Mouse (Mus musculus) lung, adult 18-20 months (tissue): Measurements from ENCODE around the gene Mcu.

Source experiments
- DNase-seq, 2 experiments: peaks; one replicate each; pipeline ENCODE4 v3.0.0; 2022; ENCODE audit warnings: mixed read lengths in 2 of 2

Mcu gene

DNA sequence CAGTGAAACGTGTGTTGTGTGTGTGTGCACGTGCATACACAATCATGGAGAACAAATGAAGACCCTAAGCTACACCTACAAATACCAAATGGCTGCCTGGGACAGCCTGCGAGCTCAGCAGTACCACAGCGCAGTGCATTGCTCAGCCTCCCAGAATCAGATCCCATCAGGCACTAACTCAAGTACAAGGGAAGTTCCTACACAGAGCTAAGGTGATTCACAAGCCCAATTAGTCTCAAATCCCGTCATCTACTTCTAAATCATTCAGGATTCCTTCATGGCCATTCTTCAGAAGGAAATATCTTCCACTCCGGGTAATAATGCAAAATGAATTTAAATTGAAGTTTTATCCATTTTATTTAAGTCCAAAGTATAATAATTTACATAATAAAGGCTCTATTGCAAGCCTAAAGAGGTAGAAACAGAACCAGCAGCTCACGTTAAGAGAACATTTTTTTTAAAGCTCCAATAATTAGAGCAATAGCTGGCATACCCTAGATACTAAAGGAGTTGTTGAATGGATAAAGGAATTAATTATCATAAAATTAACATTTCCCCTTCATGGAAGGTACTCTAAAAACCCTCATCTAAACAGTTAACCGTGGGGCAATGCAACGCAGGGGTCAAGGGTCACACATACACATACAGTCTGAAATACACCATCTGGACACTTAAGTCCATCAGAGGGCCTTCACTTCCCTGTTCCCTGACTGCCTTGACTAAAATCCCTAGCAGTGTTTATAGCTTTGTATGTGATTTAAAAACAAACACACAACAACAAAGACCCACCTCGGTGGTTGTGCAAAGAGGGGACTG, 47.6 kb downstream of the Mcu start:
- DNase-seq = no peak

DNA sequence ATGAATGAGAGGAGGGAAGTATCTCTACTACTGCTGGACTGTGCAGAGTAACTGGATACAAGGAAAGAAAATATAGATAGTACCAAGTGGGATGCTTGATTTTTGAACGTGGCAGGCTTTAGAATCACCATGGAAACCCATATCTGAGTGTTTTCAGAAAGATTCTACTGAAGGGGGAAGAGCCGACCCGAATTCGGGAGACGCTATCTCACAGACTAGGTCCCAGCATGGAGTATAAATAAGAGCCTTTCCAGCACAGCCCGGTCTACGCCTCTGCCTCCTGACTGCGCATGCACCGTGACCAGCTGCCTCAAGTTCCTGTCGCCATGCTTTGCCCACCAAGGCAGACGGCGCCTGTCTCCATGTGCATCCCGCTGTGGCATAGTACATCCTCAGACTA, 49.5 kb downstream of the Mcu start:
- no peak for DNase-seq

DNA sequence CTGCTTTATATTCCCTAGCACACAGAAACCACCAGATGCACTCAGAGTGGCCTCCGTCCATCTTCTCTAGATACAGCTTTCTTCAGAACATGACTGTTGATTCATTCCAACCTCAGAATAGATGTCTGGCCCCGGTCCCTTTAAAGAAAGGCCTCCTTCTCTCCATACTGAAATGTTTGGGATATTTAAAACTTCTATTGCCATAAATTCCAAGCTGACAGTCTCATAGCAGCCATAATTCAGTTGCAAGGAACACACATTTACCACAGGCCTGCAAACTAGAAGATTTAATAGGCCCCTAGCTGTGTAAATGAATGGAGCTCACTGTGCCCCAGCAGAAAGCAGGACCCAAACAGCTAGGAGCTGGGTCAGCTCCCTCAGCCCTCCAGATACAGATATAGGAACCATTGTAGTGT, 50.5 kb downstream of the Mcu start:
- no peak for DNase-seq

DNA sequence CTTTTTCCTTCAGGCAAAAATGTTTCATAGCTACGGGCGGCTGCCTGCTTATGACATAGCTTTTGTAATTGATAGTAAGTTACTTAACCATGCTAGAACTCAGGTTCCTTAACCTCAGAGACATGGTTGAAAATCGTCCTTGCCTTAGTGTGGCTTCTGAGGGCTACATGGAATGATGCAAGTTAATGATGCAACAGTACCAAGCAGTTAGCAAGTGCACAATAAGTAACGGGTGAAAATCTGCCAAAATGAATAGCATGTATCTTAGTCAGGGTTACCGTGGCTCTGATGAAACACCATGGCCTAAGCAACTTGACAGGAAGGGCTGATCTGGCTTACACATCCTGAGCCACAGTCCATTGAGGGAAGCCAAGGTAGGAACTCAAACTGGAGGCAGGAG, 51.9 kb downstream of the Mcu start:
- DNase-seq = no peak

DNA sequence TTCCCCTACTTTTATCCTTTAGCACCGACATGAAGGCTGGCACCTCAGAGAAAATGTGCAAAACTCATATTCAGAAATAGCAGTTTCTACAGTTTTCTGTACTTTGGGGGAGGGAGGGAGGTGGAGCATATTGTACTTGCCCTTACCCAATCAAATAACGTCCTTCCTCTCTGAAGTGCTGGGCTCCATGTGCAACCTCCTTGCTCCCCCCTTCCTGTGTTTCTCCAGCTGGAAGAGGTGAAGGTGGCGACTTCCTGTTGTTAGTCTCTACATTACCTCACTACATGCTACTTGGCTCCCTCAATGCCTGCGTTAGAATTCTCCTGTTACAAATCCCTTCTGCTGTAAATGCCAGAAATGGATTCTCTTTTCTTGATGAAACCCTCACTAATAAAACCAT, 54.0 kb downstream of the Mcu start:
- DNase-seq = no peak

DNA sequence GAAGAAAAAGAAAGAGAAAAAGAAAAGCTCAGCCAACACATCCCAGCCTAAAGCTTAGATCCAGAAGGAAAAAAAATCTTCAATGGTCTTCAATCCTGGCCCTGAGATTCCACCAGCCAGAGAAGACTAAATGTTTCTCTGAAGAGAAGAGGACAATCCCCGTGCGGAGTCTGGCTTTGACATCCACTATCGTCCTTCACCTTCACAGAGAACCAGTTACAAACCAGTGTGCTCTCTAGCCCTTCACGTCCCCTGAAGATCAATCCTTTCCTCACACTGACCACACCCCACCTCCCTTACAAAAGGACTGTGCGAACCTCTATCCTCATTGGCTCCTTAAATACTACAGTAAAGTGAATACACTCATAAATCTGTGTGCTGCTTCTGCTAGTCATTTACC, 56.4 kb downstream of the Mcu start:
- DNase-seq = no peak

DNA sequence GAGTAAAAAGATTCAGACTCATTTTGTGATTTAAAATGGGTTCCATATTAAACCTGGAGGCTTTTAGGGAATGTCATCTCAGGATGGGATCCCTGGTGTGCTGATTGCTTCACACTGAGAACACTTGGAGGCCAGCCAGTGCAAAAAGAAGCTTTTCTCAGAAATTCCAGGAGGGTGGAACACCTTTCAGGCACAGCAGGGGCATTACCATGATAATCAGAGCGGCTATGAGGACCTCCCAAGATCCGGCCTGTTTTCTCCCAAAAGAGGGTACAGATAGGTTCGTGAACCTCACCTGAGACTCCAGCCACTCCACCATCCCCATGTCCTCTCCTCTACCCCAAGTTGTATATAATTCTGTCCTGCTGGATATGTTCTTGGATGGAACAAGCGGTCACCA, 57.9 kb downstream of the Mcu start:
- DNase-seq = no peak

DNA sequence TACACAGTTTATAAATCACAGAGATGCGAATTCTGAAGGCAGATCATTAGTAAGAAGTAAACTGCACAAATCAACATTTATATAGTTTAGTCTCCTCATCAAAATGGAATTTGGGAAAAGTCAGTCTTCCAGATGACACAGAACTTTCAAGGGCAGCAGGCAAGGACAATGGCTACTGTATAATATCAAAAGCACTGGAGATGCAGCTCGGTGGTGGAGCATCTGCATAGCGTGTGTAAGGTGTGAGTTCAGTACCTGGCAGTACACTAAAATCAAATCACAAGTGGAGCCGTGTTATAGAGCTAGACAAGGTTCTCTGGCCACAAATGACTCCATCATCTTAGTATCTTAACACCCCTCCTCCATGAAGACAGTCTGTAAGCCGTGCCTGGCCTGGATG, 58.3 kb downstream of the Mcu start:
- no peak for DNase-seq

DNA sequence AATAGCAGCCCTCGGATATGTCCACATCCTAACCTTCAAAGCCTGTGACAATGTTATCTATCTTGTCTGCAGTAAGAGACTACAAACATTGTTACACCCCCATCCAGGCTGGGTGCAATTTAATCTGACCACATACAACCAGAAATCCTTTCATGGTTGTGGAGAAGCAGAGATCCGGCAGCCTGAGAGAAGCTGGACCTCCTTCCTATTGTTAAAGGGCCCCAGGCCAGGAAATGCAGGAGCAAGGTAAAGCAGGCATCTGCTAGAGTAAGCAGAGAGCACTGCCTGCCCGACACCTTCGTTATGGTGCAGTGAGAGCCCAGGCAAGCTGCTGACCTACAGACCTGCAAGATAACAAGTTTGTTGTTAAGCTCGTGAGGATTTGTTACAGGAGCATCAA, 60.0 kb downstream of the Mcu start:
- DNase-seq = no peak

DNA sequence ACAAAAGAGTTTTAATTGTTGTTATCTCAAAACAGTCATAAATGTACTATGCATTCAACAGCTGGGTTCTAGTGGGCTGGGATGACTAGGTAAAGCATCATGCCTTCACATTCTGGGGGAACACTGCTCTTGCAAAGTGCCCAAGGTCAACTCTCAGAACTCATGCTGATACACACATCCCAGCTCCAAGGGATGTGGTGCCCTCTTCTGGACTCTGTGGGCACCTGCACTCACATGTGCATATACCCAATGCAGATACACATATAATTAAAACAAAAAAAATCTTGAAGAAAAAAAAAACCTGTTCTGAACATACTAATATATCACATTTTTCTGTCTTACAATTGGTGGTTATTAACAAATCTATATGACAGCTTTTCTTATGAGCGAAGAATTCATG, 62.2 kb downstream of the Mcu start:
- no peak for DNase-seq

DNA sequence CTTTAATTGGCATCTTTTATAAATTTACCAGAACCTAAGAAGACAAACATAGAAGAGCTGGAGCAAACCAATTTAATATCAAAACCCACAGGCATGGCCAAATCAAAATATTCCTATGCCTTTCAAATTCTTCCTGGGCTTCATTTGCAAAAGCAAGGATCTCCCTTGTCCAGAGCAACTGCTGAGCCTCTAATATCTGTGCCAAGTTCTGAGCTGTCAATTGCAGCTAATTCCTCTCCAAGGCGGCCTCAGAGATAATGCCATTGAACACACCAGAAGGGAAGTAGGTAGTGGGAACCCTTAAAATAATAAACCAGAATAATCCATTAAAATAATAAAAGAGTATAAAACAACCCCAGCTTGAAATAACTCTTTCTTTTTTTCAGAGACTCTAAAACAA, 64.0 kb downstream of the Mcu start:
- no peak for DNase-seq

DNA sequence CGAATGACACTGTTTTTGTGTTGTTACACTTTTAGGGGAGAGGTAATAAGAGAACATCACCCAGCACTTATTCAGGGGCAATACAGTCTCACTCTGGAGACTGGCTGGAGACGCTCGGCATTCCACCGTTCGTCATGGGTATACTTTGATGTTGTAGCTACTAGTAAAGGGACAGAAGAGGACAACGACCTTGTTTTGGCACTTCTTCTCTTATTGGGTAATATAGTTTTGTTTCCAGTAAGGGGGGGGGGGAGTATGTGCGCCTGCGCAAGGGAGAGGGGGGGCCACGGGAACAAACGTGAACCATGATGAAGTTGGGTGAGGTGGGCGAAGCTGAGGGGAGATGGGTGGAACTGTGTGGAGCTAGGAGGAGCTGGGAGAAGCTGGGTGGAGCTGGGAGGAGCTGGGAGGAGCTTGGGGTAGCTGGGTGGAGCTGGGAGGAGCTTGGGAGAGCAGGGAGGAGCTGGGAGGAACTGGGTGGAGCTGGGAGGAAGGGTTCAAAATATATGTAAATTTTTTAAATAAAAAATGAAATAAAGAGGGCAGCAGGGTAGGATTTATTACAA, 67.6 kb downstream of the Mcu start:
- DNase-seq = no peak

DNA sequence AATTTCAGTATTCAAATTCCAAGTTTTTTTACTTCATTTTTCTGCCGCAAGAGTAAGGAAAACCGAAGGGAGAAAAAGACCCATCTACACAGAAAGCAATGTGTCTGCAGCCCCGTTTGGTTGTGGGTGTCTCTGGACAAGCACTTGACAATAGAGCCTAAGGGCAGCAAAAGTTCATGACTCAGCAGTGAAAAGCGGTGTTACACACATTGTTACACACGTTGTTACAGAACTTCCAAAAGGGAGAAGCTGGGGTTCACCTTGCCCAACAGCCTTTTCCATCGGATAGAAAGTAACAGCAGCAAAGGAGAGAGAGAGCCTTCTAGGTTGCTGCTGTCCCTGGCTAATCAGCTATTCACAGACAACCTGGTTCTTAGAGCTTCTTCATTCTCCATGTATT, 68.3 kb downstream of the Mcu start:
- no peak for DNase-seq

DNA sequence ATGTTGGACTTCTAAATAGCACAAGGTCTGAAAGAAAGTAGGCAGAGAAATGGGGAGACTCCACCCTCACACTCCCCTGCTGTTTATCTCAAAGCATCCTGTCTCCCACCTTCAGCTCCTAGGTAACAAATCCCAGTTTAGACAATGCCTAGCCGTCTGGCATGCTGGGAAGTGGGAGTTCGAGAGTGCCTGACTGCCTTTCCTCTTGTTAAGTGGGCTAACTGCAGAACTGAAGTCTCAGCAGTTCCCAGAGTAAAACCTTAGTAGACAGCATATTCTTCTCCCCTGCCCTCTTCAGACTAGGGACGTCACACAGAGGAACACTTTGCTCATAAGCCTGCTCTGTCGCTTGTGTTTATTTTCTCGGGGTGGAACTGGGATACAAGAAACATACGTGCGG, 69.1 kb downstream of the Mcu start:
- no peak for DNase-seq

DNA sequence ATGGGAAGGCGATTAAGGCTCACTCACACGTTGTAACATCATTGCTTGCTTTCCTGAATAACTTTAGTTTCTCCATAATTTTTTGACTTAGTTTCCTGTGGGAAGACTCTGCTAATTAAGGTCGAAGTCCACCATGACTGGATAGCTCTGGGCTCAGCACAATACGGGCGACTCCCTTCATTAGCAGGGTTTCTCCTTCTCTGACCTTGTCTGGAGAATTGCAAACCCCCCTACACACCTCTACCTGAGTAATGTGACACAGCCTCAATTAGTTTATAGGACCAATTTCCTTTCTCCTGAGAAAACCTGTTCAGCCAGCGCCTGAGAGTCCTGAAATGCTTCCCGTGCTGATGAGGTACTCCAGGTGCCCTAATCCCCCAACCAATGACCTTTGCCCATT, 71.3 kb downstream of the Mcu start:
- no peak for DNase-seq

DNA sequence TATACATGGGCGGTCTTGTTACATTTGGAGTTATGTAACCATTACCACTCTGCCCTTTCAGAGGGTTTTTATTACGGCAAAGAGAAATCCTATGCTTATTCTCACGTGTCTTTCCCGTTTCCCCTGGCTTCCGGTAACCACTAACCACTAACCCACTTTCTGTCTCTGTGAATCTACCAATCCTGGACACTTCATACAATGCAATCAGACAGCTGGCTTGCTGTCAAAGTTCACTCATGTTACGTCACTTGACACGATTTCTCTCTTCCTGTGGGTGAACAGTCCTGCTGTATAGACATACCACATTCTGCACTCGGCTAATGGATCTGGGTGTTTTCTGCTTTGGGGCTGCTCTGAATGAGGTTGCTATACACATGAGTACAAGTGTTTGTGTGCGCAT, 73.1 kb downstream of the Mcu start:
- DNase-seq = peak; percentile 17 to 44

DNA sequence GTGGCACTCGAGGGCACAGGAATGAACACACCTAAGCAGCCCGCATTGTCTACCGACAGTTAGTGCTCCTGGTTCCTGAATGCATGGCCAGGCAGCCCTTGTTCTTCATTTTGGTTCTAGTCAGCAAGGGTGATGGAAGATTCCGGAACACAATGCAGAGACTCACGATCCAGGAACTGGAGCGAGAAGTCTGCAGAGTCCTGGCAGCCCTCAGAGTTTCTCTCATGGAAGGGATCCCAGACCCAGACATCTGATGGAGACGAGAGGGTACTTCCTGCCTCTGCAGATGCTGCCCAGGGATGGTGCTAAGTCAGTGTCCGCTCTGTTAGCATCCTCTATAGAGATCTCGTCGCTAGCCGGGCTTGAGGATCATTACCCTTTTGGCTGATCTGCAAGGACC, 75.0 kb downstream of the Mcu start:
- no peak for DNase-seq

DNA sequence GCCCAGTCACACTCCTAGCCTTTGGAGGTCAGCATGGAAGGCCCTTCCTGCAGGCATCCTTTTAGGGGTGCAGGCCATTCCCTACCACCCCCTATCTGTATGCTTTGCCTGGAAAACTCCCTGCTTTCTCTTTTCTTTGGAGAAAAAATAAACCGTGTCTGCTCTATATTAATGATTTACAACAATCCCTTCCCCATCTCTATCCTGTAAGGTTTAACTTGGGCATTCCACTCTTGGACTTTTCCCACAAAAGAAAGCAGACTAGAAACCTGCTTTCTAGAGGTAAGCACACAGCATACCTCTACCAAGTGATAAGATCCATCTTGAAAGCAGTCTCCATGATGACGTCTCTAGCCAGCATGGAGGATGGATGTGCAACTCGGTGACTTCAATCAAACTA, 75.9 kb downstream of the Mcu start:
- no peak for DNase-seq

DNA sequence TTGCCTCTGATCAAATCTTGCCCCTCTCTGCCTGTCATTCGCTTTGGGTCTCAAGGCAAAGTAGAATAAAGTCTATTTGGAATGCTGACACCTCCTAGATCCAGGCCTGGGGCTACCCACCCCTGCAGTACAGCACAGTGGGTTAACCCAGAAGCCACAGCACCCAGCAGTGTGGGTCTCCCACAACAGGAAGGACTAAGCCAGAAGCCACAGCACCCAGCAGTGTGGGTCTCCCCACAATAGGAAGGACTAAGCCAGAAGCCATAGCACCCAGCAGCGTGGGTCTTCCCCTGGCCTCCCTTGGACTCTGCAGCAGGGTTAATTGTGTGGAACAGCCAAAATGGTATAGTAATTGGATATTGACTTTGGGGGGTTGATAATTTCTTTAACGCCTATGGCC, 76.4 kb downstream of the Mcu start:
- no peak for DNase-seq

DNA sequence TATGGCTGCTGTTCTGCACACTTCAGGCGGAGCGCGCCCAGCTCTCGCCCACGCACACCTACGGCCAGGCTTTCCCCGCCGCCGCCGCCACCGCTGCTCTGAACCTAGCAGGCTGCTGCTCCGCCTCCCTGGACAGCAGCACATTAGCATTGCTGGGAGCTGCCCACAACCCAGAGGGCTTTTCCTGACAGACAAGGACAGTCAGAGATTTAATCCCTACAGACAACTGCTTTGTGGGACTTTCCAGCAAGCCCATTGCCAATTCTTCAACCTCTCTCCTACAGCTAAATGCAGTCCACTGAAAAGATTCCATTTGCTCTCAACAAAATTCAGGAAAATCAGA, 77.0 kb downstream of the Mcu start:
- peak; percentile 26 to 28 for DNase-seq

DNA sequence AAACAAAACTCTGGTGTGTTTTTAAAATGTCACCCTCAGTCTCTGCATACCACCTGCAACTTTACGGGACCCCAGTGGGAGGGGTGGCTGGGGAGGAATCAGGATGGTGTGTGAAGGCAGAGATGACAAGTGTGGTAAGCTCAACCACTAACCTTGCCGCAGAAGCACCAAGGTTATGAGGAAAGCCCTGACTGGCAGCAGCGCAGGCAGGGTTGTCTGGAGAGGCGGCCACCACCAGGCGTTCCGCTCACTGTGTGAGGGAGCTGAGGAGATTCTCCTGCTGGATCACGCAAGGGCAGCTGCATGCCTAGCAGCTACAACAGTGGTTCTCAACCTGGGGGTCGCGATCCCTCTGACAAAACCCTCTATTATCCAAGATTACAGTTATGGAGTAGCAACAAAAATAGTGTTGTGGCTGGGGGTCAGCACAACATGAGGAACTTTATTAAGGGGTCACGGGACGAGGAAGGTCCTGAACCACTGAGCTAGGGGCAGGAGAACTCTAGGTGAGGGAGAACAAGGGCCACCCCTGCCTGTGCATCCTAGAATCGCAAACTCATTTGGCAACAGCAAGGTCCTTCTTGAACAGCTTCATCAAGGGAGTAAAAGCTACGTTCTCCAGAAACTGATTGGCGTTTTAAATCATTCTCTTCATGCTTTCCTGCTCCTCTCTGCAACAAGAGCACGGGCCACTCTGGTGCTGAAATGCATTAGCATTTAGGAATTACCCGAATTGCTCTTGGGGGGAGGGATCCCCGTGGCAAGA, 77.5 kb downstream of the Mcu start:
- no peak for DNase-seq

DNA sequence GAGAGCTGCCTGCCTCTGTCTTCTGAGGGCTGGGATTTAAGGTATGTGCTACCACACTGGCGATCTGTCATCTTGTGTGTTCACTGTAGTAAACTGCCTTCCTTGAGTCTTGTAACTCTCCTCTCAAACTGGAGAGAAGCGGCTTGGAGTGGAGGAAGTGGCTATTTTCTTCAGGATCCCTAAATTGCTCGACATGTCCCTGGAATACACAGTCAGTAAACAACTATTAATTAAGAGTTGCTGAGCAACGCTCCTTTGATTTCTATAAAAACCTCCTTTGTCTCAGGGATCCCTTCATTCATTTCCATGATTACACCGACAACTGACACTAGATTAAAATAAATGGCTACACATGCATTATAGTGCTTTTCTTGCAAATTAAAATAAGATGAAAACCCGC, 78.4 kb downstream of the Mcu start:
- DNase-seq = no peak

DNA sequence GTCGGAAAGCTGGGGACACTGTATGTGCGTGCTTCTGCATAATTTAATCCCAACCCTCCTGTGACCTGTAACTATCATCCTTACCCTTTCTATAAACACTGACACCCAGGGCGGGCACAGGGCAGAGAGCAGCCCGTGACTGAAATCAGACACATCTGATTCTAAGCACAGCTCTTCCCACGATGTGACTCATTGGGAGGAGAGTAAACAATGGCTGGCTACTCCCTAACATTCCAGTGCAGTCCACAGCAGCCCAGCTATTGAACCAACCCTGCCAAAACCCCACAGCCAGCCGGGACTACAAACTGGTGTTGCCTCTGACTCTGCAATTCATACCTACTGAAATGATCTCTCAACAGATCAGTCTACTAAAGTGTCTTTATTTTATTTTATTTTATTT, 78.9 kb downstream of the Mcu start:
- no peak for DNase-seq

DNA sequence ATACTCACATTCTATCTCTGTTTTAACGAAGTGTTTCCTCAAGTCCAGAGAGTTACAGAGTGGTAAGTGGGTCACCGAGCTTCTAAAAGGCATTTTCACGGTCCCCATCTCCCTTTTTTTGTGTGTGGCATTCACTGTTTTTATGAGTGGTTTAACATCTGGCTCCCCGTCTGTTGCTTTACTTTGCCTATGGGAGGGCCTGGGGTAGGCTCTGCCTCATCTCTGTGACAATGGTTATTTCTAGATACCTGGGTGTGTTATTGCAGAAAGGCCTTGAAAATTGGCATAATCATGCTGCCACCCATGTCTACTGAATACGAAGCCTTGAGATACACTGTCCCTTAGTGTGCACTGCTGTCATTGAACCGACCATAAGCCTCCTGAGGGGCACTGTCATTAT, 84.2 kb downstream of the Mcu start:
- DNase-seq = no peak
